Mouse (Mus musculus): Measurements from ENCODE around the gene Isl2.

Gene Isl2

DNA sequence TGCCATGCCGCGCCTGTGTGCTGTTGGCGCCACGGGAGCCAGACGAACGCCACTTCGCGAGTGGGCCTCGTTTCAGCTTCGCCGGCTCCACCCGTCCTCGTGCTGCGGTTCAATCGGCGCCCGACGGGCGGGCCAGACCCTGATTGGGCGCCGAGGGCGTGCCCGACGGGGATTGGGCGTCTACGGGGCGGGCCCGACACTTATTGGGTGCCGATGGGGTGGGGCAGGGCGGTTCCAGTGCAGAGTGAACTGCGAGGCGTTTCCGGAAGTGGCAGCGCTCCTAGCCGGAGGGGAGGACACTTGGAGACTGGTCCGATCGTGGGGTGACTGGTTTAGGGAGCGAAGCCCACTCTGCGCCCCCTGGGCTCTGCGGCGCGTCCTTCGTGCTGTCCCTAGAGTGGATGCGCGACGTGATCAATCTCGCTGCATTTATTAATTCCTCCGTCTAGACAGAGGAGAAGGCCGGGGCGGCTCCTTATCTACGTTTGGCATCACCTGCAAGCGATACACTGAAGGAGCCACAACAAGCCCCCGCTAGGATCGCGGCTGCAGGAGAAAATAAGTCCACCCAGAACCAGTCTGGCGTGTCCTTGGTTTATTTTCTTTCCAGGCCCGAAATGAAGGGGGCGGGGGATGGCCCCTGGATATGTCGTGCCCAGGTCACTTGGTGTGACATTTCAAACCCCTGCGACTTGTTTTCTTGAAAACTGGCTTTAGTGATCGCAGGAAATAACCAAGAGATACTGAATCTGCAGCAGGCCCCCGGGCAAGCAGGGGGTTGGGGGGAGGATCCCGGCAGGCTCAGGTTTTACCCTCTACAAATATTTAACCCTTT, 7.9 kb downstream of the Isl2 start:
- DNase-seq (ENCODE audit: low spot score) = no peak

DNA sequence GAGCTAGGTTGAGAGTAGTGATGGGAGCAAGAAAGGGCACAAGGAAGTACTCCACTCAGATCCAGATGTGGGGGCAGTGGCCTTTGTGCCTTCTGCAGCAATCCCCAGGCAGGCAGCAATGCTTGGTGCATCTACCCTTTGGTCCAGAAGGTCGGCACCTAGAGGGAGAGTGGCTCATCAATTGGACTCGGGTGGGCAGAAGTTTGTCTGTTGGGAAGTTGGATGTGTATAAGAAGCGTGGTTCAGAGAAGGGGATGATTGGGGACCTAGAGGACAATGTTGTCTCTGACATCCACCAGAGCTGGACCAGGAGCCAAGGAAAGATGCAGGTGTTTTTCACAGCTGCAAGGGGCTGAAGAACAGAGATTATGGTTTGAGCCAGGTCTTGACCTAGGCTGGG, 10.4 kb downstream of the Isl2 start:
- no peak for DNase-seq (ENCODE audit: low spot score)

DNA sequence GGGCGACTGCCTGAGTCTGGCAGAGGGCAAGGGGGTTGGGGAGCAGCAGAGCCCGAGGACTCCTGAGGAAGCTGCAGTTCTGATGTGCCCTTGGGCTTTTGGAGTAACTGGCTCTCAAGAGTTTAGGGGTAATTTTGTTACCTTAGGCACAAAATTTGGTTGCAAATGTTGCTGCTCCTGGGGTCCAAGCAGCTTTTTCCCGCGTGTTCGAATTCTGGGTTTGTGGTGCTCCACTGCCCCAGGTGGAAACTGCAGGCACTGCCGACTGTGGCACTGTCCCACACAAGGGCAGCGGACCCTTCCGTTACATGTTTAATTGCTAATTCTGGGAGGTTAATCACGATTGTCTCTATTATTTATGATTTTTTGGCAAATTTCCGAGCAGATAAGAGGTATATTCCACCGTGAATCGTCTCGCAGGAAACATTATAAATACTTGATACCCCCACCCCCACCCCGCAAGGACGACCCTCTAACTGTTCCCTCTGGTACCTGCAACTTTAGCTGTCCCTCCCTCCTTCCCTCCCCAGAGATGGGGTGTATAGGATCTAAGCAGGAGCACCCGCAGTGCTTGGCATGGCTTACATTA, 10.9 kb downstream of the Isl2 start:
- no peak for DNase-seq (ENCODE audit: low spot score)

DNA sequence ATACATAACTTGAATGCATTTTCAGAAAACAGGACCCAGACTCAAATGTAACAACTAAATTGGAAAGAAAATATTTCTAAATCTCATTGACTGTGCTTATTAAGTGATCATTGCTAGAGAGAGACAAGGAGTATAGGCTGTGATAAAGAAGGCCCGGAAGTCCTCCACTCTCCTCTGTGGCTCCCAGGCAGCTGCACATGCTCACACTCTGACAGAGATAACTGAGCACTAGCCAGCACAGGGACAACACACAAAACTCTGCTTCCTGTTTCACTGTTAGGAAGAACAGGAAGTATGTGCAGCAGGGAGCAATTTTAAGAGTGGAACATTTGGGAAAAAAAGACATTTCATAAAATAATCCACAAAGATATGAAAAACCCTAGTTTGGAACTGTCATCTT, 16.5 kb downstream of the Isl2 start:
- no peak for DNase-seq (ENCODE audit: low spot score)

DNA sequence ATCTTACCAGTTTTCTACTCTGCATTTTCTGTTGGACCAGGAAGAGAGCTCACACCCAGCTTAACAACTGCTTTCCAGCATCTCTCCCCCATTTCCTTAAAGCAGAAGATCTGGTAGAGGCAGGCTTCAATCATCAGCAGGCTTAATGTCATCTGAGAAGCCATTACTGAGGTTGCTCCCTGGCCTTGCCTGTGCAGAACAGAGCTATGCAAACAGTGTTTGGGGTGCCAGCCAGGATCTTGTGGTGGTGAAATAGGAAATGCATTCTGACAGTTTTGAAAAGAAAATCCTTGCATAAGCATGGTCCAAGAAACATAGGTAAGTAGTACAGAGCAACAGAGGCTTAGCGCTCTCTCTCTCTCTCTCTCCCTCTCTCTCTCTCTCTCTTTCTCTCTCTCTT, 22.5 kb downstream of the Isl2 start:
- no peak for DNase-seq (ENCODE audit: low spot score)

DNA sequence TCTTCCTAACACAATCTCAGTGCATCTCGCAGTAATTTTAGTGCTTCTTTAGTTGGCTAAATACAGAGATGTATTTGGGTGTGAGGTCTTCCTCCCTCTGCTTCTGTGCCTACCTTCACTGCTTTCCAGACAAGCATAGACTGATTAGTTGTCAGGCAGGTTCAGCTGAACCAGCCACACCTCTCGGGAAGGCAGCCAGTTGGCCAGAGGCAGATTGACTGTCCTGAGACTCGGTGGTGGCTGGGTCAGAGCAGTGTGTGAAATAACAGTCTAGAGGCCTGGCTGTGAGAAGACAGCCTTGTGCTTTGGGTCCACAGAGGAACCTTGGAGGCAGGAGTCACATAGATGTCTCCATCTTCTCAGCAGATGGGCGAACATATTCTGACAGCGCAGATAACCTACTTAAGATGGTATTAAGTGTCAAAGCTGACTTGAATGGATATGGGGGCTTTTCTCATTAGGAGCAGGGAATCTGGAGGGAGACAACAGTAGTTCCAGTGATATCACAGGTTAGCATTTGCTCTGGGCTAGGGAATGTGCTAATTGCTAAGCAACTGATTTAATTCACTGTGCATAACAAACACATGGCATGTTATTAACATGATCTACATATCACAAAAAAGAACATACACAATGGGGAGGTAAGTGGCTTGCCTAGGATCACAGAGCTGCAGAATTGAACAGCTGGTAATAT, 30.1 kb downstream of the Isl2 start:
- no peak for DNase-seq (ENCODE audit: low spot score)

DNA sequence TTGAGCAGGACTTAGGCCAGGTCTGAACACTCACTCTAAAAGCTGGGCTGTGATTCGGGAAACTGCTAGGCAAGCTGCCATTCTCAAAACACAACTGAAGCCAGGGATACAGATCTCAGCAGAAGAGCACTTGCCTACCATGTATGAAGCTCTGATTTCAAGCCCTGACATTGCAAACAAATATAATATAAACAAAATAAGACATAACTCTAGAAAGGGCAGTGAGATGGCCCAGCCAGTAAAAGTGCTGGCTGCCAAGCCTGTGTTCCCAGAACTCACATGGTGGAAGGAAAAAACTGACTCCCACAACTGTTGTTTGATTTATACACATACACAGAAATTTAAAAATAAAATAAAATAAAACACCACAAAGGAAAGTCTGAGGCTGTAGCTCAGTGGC, 32.6 kb downstream of the Isl2 start:
- no peak for DNase-seq (ENCODE audit: low spot score)

DNA sequence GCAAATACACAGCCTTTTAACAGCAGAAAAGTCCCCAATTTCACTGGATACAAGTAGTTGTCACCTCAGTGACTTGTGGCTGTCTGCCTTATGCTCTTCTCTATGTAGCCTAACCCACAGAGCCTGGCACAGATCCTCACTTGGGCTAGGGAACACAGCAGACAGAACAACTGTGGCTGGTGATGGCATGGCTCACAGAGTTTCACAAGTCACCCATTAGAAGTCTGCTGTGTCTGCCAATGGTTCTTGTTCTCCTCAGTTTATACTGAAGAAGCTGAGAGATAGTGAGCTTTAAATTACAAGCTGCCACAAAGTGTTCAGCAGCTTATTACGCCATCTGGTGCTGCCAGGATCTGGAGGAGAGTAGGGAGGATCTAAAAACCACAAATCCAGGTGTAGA, 38.1 kb downstream of the Isl2 start:
- DNase-seq (ENCODE audit: low spot score) = no peak

DNA sequence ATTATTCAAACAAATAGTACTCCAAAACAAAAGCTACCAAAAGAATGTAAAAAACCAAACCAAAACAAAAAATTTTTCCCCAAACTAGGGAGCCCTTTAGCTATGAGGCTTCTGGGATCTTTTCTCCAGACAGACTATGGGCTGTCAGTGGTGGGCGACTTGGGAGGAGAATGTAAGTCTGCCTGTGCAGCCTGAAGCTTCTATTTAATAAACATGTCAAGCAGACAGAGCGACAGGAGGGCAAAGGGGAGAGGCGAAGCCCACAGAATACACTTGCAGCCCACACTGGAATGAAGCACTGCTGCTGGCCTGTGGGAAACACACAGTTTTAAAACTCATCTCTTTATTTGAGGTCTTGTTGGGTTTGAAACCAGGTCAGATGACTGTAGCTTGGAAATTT, 42.9 kb downstream of the Isl2 start:
- DNase-seq (ENCODE audit: low spot score) = no peak

DNA sequence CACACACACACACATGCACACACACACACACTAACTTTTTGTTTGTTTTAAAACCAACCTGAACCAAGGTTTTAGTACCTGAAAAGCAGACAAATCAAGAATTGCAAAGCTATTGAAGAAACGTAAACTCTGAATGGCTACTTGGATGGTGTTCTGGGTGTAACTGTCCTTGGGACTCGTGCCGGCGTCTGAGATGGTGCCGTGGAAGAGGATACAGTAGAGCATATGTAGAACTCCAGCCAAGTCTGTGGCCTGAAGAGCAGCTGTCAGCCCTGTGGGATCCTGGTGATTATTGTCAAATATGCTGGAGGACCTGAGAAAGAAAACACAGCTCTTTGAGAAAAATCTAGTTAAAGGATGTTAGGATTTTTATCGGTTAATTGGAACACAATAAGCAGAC, 47.7 kb downstream of the Isl2 start:
- DNase-seq (ENCODE audit: low spot score) = no peak
